Mouse (Mus musculus) natural killer cell, adult 2 months (primary cell): ENCODE results near the gene Mrps33.

ENCODE experiments used
- DNase-seq, 2 experiments: peaks; one replicate each; pipeline ENCODE4 v3.0.0; 2022; ENCODE audit warnings: low spot score in 2 of 2

Mrps33 gene

DNA sequence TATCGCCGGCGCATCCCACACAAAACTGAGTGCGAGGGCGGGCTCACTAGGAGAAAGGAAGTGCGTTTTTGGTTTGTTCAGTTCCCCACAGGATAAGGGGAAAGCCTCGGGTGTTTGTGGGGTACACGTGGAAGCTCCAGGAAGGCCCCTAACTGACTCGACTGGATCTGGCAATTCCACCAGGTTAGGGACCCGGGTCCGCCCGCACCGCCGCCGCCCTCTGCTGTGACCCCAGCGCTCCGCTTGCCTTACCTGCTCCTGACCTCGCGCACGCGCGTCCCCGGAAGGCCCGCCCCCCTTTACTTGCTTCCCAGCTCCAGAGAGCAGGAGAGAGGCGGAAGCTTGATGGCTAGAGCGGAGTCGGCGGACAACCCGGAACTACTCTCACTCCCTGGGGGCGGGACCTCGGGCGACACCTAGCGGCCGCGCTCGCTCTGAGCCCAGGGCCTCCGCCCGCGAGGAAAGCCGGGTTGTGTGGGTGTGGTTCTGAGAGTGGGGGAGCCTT is at the start of gene Mrps33:
Mrps33 (minus strand) TSS at position 377 of the 505 bp plus-strand sequence.
- peak; percentile 94 to 97 for DNase-seq

GRCm38 (mm10) chr6:39849667-39850066 is 38.9 kb upstream of the Mrps33 start:
- no peak for DNase-seq

GRCm38 (mm10) chr6:39848766-39849165 is 38.0 kb upstream of the Mrps33 start:
- DNase-seq, result no peak

DNA sequence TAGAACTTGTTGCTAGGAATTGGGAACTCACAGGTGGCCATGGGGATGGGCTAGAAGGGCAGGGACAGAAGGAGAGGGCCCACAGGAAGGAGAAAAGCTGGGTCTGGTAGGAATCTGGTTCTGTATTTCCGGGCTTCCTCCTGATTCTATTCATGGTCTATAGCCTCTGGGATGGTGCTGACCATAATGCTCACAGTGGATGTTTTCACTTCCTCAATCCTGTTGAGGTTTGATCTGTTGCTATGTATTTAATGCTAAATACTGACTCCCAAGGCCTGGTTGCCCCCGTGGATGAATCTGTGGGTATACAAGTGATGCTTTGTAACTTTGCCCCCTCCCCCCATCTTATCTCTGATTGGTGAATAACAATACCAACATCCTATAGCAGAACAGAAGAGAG is 36.8 kb upstream of the Mrps33 start:
- DNase-seq, result no peak

DNA sequence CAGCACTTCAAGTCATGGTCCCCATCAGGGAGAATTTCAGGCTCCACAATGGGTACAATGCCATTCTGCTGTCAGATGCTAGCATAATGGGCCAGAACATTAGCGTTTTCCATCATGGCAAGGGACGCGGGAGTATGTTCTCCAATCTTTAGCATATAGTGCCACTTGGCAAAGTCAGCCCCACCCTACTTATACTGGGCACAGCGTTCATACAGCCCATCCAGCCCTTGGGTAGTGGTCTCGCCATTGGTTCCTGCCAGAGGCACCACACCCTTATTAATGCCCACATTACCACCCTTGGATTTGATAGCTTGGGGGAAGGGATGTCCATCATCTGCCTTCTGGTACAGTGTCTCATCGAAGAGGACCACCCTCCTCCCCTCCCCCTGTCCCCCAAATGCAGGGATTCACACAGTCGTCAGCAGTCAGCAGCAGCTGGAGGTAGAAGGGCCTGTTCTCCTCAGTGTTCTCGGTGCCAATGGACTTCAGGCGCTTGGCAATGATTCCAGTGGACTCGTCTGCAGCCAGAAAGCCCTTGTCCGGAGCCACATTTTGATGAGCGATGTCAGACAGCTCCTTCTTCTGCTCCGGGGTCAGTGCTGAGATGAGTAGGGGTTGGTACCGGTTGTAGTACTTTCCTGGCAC is 33.0 kb upstream of the Mrps33 start:
- DNase-seq, result no peak

- no peak for DNase-seq
Observed at GRCm38 (mm10) chr6:39828736-39829135, 17.9 kb upstream of the Mrps33 start.

DNA sequence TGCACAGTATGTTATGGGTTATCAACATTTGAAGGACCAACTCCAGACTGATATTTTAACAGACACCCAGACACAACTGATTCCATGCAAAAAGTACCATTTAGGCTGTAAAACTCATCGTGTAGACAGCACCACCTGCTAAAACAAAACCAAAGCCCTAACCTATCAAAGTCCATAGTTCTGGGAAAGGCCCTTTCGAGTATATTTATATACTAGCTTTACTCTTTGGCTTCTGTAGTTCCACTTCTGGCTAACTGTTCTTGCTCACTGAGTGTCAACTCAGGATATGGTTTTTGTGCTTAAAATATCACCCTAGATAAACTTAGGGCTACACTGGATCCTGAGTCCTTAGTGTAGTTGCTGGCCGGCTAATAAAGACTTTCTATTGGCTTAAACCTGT is 10.5 kb upstream of the Mrps33 start:
- no peak for DNase-seq

- no peak for DNase-seq
Observed at GRCm38 (mm10) chr6:39818922-39819321, 8.1 kb upstream of the Mrps33 start.

- no peak for DNase-seq
Observed at GRCm38 (mm10) chr6:39808511-39808910, 2.3 kb downstream of the Mrps33 start.

- DNase-seq, result no peak
Observed at GRCm38 (mm10) chr6:39807050-39807560, 3.7 kb downstream of the Mrps33 start.

GRCm38 (mm10) chr6:39806336-39806735 is 4.5 kb downstream of the Mrps33 start:
- no peak for DNase-seq

GRCm38 (mm10) chr6:39805916-39806315 is 4.9 kb downstream of the Mrps33 start:
- DNase-seq, result no peak

DNA sequence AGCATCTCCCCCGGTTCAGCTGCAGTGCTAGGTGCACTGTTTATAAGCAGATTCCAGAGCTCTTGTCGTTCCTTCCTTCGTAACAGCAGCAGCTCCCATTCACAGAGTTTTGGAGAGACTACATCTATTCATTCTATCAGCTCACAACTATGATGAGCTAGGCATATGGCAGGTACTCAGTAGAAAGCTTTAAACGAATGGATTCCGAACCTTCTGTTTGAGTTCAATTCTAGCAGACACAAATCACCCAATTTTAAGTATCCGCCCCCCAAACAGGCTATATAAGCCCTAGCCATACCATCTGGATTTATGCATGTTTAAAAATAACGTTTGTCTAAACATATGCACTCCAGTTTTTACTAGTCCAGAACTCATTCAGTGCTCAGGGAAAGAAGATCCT is 9.8 kb downstream of the Mrps33 start:
- DNase-seq, result no peak

DNA sequence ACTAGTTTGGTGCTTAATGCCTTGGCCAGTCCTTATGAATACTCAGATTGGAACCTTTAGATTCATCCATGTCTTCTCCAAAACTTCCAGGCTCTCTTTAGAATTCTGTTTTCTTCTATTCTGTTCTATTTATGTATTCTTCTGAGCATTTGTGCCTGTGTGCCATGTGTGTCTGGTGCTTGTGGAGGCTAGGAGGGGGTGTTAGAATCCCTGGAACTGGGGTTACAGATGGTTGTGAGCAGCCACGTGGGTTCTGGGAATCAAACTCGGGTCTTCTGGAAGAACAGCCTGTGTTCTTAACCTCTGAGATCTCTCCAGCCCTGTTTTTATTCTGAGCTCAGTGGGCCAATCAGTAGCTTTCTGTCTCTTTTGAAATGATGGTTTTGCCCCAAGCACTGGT is 13.7 kb downstream of the Mrps33 start:
- DNase-seq, result no peak

DNA sequence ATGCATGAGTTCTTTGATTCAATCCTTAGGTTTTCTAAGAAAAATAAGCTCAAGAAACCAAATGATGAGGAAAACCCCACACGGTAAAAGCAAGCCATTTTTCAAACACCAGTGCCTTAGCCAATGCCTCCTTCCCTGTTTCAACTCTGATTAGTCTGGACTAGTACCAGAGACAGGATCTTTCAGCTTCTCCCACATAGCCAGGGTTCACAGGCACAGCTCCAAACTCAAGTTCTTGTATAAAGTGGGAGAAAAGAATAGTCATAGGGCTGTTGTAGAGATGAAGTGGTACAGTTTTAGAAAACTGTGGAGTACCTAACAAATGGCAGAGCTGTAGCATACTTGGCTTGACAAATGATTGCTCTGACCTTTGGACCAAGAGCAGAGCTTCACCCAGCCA is 14.6 kb downstream of the Mrps33 start:
- no peak for DNase-seq

- DNase-seq, result no peak
Observed at GRCm38 (mm10) chr6:39791806-39792205, 19.0 kb downstream of the Mrps33 start.

DNA sequence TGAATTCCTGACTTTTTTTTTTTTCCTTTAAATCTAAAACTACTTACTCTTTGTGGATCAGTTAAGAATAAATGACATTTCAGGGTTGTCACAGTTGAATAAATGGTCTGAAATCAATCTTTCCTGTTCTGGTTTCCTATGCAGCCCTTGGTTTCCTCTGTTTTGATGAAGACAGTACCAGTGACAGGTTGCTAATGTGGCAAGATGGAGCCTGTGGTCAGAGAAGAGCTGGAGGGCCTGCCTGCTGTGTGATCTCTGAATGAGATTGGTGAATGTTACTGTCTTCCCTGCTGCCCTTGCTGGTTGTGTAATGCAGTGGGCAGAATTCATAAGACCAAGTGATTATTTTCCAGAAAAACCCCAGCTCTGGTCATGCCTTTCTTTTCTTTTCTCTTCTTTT is 22.4 kb downstream of the Mrps33 start:
- DNase-seq, result no peak

DNA sequence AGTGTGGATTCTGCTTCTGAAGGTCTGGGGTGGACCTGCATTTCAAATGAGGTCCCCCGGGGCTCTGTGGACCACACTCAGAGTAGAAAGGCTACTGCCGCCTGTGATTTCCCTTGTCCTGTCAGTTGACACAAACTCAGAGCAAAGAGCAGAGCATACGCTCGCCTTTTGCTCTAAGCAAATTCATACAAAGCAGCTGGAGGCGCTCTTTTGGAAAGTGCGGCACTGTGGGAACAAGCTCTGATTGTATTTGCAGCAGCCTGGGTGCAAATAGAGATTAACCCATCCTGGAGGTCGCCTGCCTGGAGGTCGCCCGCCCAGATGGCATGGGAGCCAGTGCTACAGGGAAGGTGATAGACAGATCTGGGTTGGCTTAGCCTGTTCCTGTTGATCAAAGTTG is 23.0 kb downstream of the Mrps33 start:
- DNase-seq, result no peak

DNA sequence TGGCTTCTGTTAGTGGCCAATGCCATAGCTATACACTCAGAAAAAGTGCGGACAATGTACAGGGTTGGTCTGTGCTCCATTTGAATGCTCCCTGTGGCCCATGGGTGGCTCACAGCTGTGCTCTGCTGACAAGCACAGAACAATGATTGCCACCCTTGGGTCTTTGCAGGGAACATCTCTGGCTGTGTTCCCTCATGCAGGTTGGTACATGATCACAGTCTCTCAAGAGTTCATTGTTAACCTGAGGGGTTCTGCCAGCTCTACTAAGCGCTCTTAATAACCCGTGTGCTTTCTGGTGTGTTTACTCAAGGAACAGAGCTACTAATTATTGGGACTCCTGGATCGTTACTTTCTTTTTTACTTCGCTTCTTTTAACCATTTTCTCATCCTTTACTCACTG is 24.8 kb downstream of the Mrps33 start:
- no peak for DNase-seq

DNA sequence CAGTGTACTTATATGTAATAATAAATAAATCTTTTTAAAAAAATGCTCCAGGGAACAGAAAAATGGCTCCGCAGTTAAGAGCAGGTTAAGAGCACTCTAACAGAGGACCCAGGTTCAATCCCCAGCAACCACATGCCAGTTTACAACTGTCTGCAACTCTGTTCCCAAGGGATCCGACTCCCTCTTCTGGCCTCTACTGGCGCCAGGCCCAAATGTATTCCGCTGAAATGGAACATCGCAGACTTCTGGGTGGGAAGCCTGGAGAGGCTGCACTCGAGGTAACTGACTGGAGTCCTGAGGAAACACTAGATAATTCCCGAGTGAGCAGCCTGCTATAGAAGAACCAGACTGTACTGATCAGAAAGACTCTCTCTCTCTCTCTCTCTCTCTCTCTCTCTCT is 27.3 kb downstream of the Mrps33 start:
- DNase-seq, result no peak

GRCm38 (mm10) chr6:39782618-39783017 is 28.2 kb downstream of the Mrps33 start:
- DNase-seq, result peak; percentile 34 to 44

DNA sequence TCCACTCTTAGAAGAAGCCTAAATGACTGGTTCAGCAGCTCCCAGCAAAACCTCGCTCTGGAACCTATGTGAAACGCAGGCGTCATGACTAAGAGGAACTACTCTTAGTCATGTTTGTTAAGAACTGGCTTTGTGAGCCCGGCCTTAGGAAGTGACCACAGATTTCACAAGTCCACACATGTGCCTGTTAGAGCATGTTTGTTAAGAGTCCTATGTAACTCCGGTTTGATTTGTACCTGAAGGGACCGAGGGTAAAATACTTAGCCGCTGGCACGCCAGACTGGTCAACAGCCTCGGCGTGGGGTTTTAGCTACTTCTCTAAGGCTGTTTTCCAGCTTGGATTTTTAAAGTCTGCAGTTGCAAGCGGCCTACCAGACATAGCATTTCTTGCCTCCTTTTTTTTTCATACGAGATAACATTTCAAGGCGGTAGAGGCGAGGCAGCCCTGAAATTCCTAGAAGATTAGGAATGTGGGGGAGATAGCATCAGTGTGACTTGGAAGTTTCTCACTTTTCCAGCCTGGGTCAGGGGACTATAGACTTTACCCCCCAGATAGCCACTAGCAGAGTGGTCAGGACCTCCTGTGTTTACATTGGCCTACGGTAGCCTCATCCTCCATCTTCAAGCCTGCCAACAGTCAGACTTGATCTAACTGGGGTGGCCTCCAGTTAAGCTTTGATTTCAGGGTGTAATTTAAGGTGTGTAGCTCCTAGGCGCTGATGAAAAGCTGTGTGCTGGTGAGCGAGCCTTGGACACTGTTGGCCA is 28.8 kb downstream of the Mrps33 start:
- DNase-seq, result peak; percentile 25 to 43
